ENCODE assay signal across 8 mouse cellular contexts in the genomic region with DNA sequence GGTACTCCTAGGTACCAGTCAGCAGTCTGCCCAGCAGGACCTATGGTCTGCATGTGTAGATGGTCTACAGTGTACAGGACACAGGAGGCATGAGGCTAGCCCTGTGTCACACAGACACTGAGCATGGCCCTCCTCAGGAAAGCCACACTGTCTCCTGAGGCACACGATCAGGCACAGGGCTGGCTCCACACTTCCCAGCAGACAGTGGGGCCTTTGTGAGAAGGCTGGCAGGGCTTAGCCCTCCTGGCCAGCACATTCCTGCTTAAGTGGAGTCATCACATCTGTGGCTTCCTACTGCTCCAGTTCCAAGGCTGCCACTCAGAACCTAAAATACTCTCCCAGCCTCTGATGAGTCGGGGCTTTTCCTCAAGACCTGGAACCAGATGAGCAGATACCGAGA. TPM values are rescaled to one million over a fixed set of nuclear protein-coding genes. Genes with fewer than 3 reads are reported as not detected.
DNase-seq lines count a peak whose midpoint lies in the region; ATAC-seq and TF ChIP-seq lines count a peak whose summit lies in the region.
"Had no signal": no experiment of that assay in that cellular context is flagged by ENCODE, and none has a peak within 500 bp of the region (broad histone marks: within the 10 kb centered on the region; RNA-seq: fewer than 3 reads in every experiment).

No protein-coding gene starts in this region.

- H3K9ac ChIP-seq in kidney, postnatal 0 days (ENCODE audit: low read depth, low read length) = no peak overlapping the region
- H3K9ac ChIP-seq in limb, embryonic 11.5 days (ENCODE audit: low read length) = no peak overlapping the region

- no peak overlapping the region for H3K4me2 ChIP-seq in kidney, postnatal 0 days (ENCODE audit: low read length)
- H3K4me2 ChIP-seq in limb, embryonic 11.5 days (ENCODE audit: low read depth, severe bottlenecking) = no peak overlapping the region

- H3K27me3 ChIP-seq in kidney, postnatal 0 days (ENCODE audit: insufficient read depth, low read length) = no peaks in the 10 kb centered on the region
- H3K27me3 ChIP-seq in embryonic facial prominence, embryonic 10.5 days (replicated peaks; ENCODE audit: low read depth, poor library complexity, severe bottlenecking) = no peaks in the 10 kb centered on the region
- H3K27me3 ChIP-seq in limb, embryonic 11.5 days (ENCODE audit: control insufficient read depth, insufficient read depth, low read length) = no peaks in the 10 kb centered on the region

- TF ChIP-seq CTCF in kidney, postnatal 0 days (IDR thresholded peaks at IDR 0.05; ENCODE audit: low read depth) = no peak

- H3K4me3 ChIP-seq in kidney, postnatal 0 days (replicated peaks; ENCODE audit: low read depth, low read length) = no peak overlapping the region
- no peak overlapping the region for H3K4me3 ChIP-seq in embryonic facial prominence, embryonic 10.5 days
- H3K4me3 ChIP-seq in limb, embryonic 11.5 days (ENCODE audit: low read depth, low read length) = no peak overlapping the region

- 0 out of 2 replicates have a peak overlapping the region, but pooled peaks have one; percentile 13 for H3K27ac ChIP-seq in kidney, postnatal 0 days
- H3K27ac ChIP-seq in embryonic facial prominence, embryonic 10.5 days (replicated peaks) = peak overlapping the region; percentile 66
- peak overlapping the region; percentile 47; the same call in 1 of the 2 replicates for H3K27ac ChIP-seq in limb, embryonic 11.5 days (replicated peaks; ENCODE audit: low read depth, low read length)

- no peaks in the 10 kb centered on the region for H3K9me3 ChIP-seq in kidney, postnatal 0 days (replicated peaks; ENCODE audit: low read length)
- no peaks in the 10 kb centered on the region for H3K9me3 ChIP-seq in embryonic facial prominence, embryonic 10.5 days
- no peaks in the 10 kb centered on the region for H3K9me3 ChIP-seq in limb, embryonic 11.5 days (ENCODE audit: control insufficient read depth, low read length)

- DNase-seq in kidney, postnatal 0 days (ENCODE audit: low spot score) = no peak
- no peak for DNase-seq in kidney, postnatal 4 days
- DNase-seq in Muller cell, postnatal 12 days (ENCODE audit: inconsistent ontology term) = peak; percentile 91
- no peak for DNase-seq in embryonic facial prominence, embryonic 10.5 days (ENCODE audit: low spot score)
- no peak for DNase-seq in limb, embryonic 11.5 days (ENCODE audit: low spot score)
- no peak for DNase-seq in embryo, embryonic 11 days
- no peak for DNase-seq in spleen, adult 12 weeks (ENCODE audit: low spot score)
- DNase-seq: spleen, adult 18-20 months had no signal

- no peak for ATAC-seq in kidney, postnatal 0 days (replicated peaks; ENCODE audit: low FRiP score, low read depth)
- no peak for ATAC-seq in limb, embryonic 11.5 days (ENCODE audit: insufficient number of reproducible peaks, low FRiP score, low TSS enrichment, low read depth)

- peaks cover 27% of the 10 kb centered on the region for H3K4me1 ChIP-seq in kidney, postnatal 0 days (replicated peaks; ENCODE audit: insufficient read depth, low read length)
- H3K4me1 ChIP-seq in embryonic facial prominence, embryonic 10.5 days = peaks cover 59% of the 10 kb centered on the region
- H3K4me1 ChIP-seq in limb, embryonic 11.5 days (ENCODE audit: control insufficient read depth, insufficient read depth, low read length) = peaks cover 26% of the 10 kb centered on the region

- H3K36me3 ChIP-seq in kidney, postnatal 0 days (ENCODE audit: insufficient read depth, low read length) = peaks cover 75% of the 10 kb centered on the region
- peaks cover 85% of the 10 kb centered on the region for H3K36me3 ChIP-seq in embryonic facial prominence, embryonic 10.5 days (replicated peaks)
- H3K36me3 ChIP-seq in limb, embryonic 11.5 days (ENCODE audit: control insufficient read depth, insufficient read depth, low read length) = peaks cover 7% of the 10 kb centered on the region

- 82% methylated on average over 3 of the region's 3 CpGs for WGBS in kidney, postnatal 0 days
- WGBS in embryonic facial prominence, embryonic 10.5 days = 39% methylated on average over 3 of the region's 3 CpGs
- WGBS in limb, embryonic 11.5 days = 80% methylated on average over 3 of the region's 3 CpGs

RNA-seq across cellular contexts. Expression of gene Myh9, which starts 38.2 kb away (rescaled TPM):
- 52.9 and 57.2 TPM in 2 replicates for polyA plus RNA-seq in kidney, postnatal 0 days (2015; fragmentation: Nextera tagmentation; extraction: Ambion mirVana)
- 45.7 and 46.9 TPM in 2 replicates for polyA plus RNA-seq in embryonic facial prominence, embryonic 10.5 days (2016; fragmentation: Nextera tagmentation; extraction: Ambion mirVana)
- polyA plus RNA-seq in limb, embryonic 11.5 days (2014; fragmentation: Nextera tagmentation; extraction: Ambion mirVana) = 33.2 and 38.1 TPM in 2 replicates

RNA-seq across cellular contexts. Expression of gene Apol8, which starts 46.9 kb away (rescaled TPM):
- polyA plus RNA-seq in kidney, postnatal 0 days (2015; fragmentation: Nextera tagmentation; extraction: Ambion mirVana) = not detected in 2 replicates
- 0.14 and 0.32 TPM in 2 replicates for polyA plus RNA-seq in embryonic facial prominence, embryonic 10.5 days (2016; fragmentation: Nextera tagmentation; extraction: Ambion mirVana)
- polyA plus RNA-seq in limb, embryonic 11.5 days (2014; fragmentation: Nextera tagmentation; extraction: Ambion mirVana) = not detected in 2 replicates

Comparison
In these comparisons a context has a peak if more than half of its experiments do, and no peak if none do; other contexts are left out.
1. H3K27ac ChIP-seq: peak in every context shown above with its lines; median percentile 66 in embryonic facial prominence, embryonic 10.5 days; 47 in limb, embryonic 11.5 days; 13 in kidney, postnatal 0 days.